Mouse (Mus musculus) midbrain, embryonic 14.5 days (tissue): ENCODE results near the gene Akr1d1. TPM values are rescaled to one million over a fixed set of nuclear protein-coding genes. Genes with fewer than 3 reads are reported as not detected.

Experiments used
- ATAC-seq: fragments of 200-750 bp; cut with Nextera tagmentation; 2 replicates; pipeline ENCODE4 v1.8.0; 2017; ENCODE audit warnings: moderate number of reproducible peaks, moderate library complexity; ENCODE audit not compliant: low FRiP score, low TSS enrichment
- DNase-seq: peaks from one replicate; pipeline ENCODE4 v3.0.0-alpha.2; 2015
- H3K27ac ChIP-seq: fragments of 300-500 bp; sonication (generic); replicated peaks from 2 replicates; pipeline ENCODE4 v1.5.1; 2014; ENCODE audit warnings: mild to moderate bottlenecking, low read depth, low read length, moderate library complexity
- H3K27me3 ChIP-seq: fragments of 300-500 bp; sonication (generic); 2 replicates; pipeline ENCODE4 v1.6.1; 2014; ENCODE audit warnings: low read length, control low read depth, mixed read lengths; ENCODE audit not compliant: control insufficient read depth, insufficient read depth
- H3K36me3 ChIP-seq: fragments of 300-500 bp; sonication (generic); 2 replicates; pipeline ENCODE4 v1.6.1; 2014; ENCODE audit warnings: low read length, control low read depth; ENCODE audit not compliant: control insufficient read depth, insufficient read depth
- H3K4me1 ChIP-seq: fragments of 300-500 bp; sonication (generic); 2 replicates; pipeline ENCODE4 v1.6.1; 2014; ENCODE audit warnings: mild to moderate bottlenecking, antibody characterized with exemption, low read length, control low read depth; ENCODE audit not compliant: control insufficient read depth, insufficient read depth
- H3K4me2 ChIP-seq: fragments of 300-500 bp; sonication (generic); 2 replicates; pipeline ENCODE4 v1.6.1; 2014; ENCODE audit warnings: mild to moderate bottlenecking, low read length, moderate library complexity
- H3K4me3 ChIP-seq: fragments of 300-500 bp; sonication (generic); replicated peaks from 2 replicates; pipeline ENCODE4 v1.5.1; 2014; ENCODE audit warnings: low read depth, low read length
- H3K9ac ChIP-seq: fragments of 300-500 bp; sonication (generic); replicated peaks from 2 replicates; pipeline ENCODE4 v1.6.1; 2014; ENCODE audit warnings: mild to moderate bottlenecking, low read length, moderate library complexity
- H3K9me3 ChIP-seq: fragments of 300-500 bp; sonication (generic); 2 replicates; pipeline ENCODE4 v1.6.1; 2016; ENCODE audit warnings: low read length, control low read depth, mixed read lengths; ENCODE audit not compliant: control insufficient read depth
- WGBS: fragments of 180-500 bp; shearing (Covaris S2); extraction: QIAGEN DNeasy Blood & Tissue Kit; methylation state at CpG from one replicate; pipeline ENCODE4 v1.1.7; 2014; 5-methylcytosine and 5-hydroxymethylcytosine counted together
- polyA plus RNA-seq: library from polyadenylated mRNA; unstranded; fragments of >200 nt; fragmentation: Nextera tagmentation; extraction: Ambion mirVana; gene quantifications from 2 replicates; pipeline ENCODE4 v1.2.1, GENCODE M21; 2014

Gene Akr1d1
- not detected in 2 replicates for polyA plus RNA-seq

GRCm38 (mm10) chr6:37529940-37530339 lies at the start of gene Akr1d1:
Gene Akr1d1 (plus strand): TSS chr6:37530173.
- ATAC-seq (no peak), DNase-seq (no peak)
- WGBS = 97% methylated on average over 4 of the region's 4 CpGs
- Histone ChIP-seq H3K4me1 (no peaks in the 10 kb centered on the region), H3K27me3 (no peaks in the 10 kb centered on the region), H3K9me3 (no peaks in the 10 kb centered on the region), H3K27ac (no peak within 1 kb of the TSS), H3K36me3 (no peaks in the 10 kb centered on the region), H3K9ac (no peak within 1 kb of the TSS), H3K4me2 (no peak within 1 kb of the TSS), H3K4me3 (no peak within 1 kb of the TSS)

- H3K36me3 ChIP-seq = no peaks in the 10 kb centered on the region
- 96% methylated on average over 3 of the region's 3 CpGs for WGBS
- H3K9me3 ChIP-seq = no peaks in the 10 kb centered on the region
- ATAC-seq = no peak
- H3K27ac ChIP-seq = no peak overlapping the region
- no peak overlapping the region for H3K4me2 ChIP-seq
- DNase-seq = no peak
- H3K4me3 ChIP-seq = no peak overlapping the region
- H3K4me1 ChIP-seq = no peaks in the 10 kb centered on the region
- no peak overlapping the region for H3K9ac ChIP-seq
- no peaks in the 10 kb centered on the region for H3K27me3 ChIP-seq
Measured at GRCm38 (mm10) chr6:37481147-37481546, 48.8 kb upstream of the Akr1d1 start.

- DNase-seq (no peak), ATAC-seq (no peak)
- Histone ChIP-seq H3K4me1 (no peaks in the 10 kb centered on the region), H3K27ac (no peak overlapping the region), H3K4me3 (no peak overlapping the region), H3K9ac (no peak overlapping the region), H3K36me3 (no peaks in the 10 kb centered on the region), H3K9me3 (no peaks in the 10 kb centered on the region), H3K4me2 (no peak overlapping the region), H3K27me3 (no peaks in the 10 kb centered on the region)
- WGBS = 45% methylated on average over 5 of the region's 5 CpGs
Measured at GRCm38 (mm10) chr6:37483262-37483661, 46.7 kb upstream of the Akr1d1 start.

- no peak for DNase-seq
Measured at GRCm38 (mm10) chr6:37484588-37485070, 45.3 kb upstream of the Akr1d1 start.

GRCm38 (mm10) chr6:37486502-37486901 lies 43.5 kb upstream of the Akr1d1 start:
- no peak overlapping the region for H3K4me3 ChIP-seq
- H3K27me3 ChIP-seq = no peaks in the 10 kb centered on the region
- ATAC-seq = no peak
- no peaks in the 10 kb centered on the region for H3K36me3 ChIP-seq
- no peak overlapping the region for H3K4me2 ChIP-seq
- no peak for DNase-seq
- no peak overlapping the region for H3K9ac ChIP-seq
- no peak overlapping the region for H3K27ac ChIP-seq
- no peaks in the 10 kb centered on the region for H3K9me3 ChIP-seq
- WGBS = 93% methylated on average over 4 of the region's 4 CpGs
- H3K4me1 ChIP-seq = no peaks in the 10 kb centered on the region

More at GRCm38 (mm10) chr6:37484588-37485070, 45.3 kb upstream of the Akr1d1 start:
- Histone ChIP-seq H3K36me3 (no peaks in the 10 kb centered on the region), H3K4me1 (no peaks in the 10 kb centered on the region), H3K4me3 (no peak overlapping the region), H3K27ac (no peak overlapping the region), H3K4me2 (no peak overlapping the region), H3K27me3 (no peaks in the 10 kb centered on the region), H3K9ac (no peak overlapping the region), H3K9me3 (no peaks in the 10 kb centered on the region)
- 57% methylated on average over 1 of the region's 1 CpGs for WGBS
- ATAC-seq = no peak

GRCm38 (mm10) chr6:37492241-37492640 lies 37.7 kb upstream of the Akr1d1 start:
- Histone ChIP-seq H3K36me3 (no peaks in the 10 kb centered on the region), H3K4me1 (no peaks in the 10 kb centered on the region), H3K27me3 (no peaks in the 10 kb centered on the region), H3K9me3 (no peaks in the 10 kb centered on the region), H3K4me3 (no peak overlapping the region), H3K27ac (no peak overlapping the region), H3K9ac (no peak overlapping the region), H3K4me2 (no peak overlapping the region)
- 83% methylated on average over 3 of the region's 3 CpGs for whole genome bisulfite sequencing
- DNase-seq = no peak
- ATAC-seq = no peak

GRCm38 (mm10) chr6:37494957-37495356 lies 35.0 kb upstream of the Akr1d1 start:
- WGBS = 95% methylated on average over 1 of the region's 1 CpGs
- Histone ChIP-seq H3K27me3 (no peaks in the 10 kb centered on the region), H3K4me3 (no peak overlapping the region), H3K9me3 (peaks cover 7% of the 10 kb centered on the region), H3K36me3 (no peaks in the 10 kb centered on the region), H3K4me2 (no peak overlapping the region), H3K4me1 (no peaks in the 10 kb centered on the region), H3K27ac (no peak overlapping the region), H3K9ac (no peak overlapping the region)
- no peak for ATAC-seq
- no peak for DNase-seq

- no peak for ATAC-seq
- WGBS = 93% methylated on average over 1 of the region's 1 CpGs
Measured at GRCm38 (mm10) chr6:37496866-37497265, 33.1 kb upstream of the Akr1d1 start.

GRCm38 (mm10) chr6:37505588-37505987 lies 24.4 kb upstream of the Akr1d1 start:
- DNase-seq (no peak), ATAC-seq (no peak)
- H3K27me3 ChIP-seq = no peaks in the 10 kb centered on the region
- no peaks in the 10 kb centered on the region for H3K4me1 ChIP-seq
- H3K4me2 ChIP-seq = no peak overlapping the region
- 90% methylated on average over 2 of the region's 2 CpGs for WGBS
- no peak overlapping the region for H3K27ac ChIP-seq
- no peak overlapping the region for H3K9ac ChIP-seq
- H3K4me3 ChIP-seq = no peak overlapping the region
- no peaks in the 10 kb centered on the region for H3K36me3 ChIP-seq
- H3K9me3 ChIP-seq = no peaks in the 10 kb centered on the region

More at GRCm38 (mm10) chr6:37496866-37497265, 33.1 kb upstream of the Akr1d1 start:
- Histone ChIP-seq H3K9ac (no peak overlapping the region), H3K4me1 (no peaks in the 10 kb centered on the region), H3K4me3 (no peak overlapping the region), H3K36me3 (no peaks in the 10 kb centered on the region), H3K9me3 (peaks cover 8% of the 10 kb centered on the region), H3K27me3 (no peaks in the 10 kb centered on the region), H3K27ac (no peak overlapping the region), H3K4me2 (no peak overlapping the region)
- peak; percentile 53 for DNase-seq
